Mouse (Mus musculus): ENCODE measurements around the gene Srrm1. TPM values are rescaled to one million over a fixed set of nuclear protein-coding genes. Genes with fewer than 3 reads are reported as not detected.
A peak's percentile ranks its signal among the peaks of the same experiment; 100 is the strongest.
"Not testable (repeated sequence)": the region's sequence is repeated elsewhere in the genome, so short reads cannot be mapped to it uniquely, and the experiment has no call there.

The Srrm1 gene
- total RNA-seq (2021): 100 to 1,000 TPM; 132 to 135 TPM

DNA sequence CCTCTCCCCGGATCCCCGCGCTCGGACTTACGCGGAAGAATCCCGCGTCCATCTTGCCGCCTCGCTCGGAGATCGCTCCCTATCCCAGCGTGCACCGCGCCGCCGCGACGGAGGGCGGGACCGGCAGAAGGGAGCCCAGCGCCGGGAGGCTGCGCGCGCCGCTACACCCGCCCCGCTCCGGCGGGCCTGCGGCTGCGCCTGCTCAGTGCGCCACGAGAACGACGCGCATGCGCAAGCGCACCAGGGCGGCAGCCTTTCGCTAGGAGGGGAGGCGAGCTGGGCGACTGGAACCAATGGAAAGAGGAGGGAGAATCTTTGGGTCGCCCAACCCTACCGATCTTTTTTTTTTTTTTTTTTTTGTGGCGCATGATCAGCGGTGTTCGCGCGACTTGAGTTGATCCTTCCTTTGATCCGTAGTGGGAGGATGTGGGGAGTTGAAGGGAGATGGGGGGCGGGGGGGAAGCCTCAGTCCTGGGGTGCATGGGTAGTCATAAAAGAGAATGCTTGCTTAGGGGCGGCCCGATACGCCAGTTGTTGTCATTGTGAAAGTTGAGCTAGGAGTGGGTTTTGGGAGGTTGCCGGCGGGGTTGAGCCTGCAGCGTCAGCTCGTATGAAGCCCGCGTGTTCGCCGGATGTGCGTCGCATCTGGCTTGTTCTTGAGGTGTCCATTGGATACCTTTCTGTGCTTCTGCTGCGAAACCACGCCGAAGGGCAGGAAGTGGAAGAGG lies at the start of gene Srrm1:
Srrm1 (minus strand) TSS at position 256 of the 728 bp plus-strand sequence.
- peak; percentile 99 for DNase-seq

DNA sequence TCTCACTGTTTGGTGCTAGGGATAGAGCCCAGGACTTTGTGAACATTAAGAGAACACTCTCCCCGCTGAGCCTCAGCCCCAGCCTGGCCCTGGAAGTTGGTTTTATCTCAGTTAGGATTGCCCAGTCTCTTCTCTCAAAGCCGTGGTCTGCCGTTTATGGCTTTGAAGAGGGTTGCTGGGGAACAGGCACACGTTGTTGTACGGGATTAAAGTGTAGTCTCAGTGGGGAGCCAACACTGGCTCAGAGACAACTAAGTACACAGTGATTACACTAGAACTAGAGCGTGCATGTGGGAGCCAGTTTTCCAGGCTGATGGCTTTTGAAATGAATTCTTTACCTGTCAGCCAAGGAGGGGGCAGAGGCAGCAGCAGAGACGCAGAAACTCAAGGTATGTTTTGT lies 48.8 kb upstream of the Srrm1 start:
- no peak for DNase-seq

DNA sequence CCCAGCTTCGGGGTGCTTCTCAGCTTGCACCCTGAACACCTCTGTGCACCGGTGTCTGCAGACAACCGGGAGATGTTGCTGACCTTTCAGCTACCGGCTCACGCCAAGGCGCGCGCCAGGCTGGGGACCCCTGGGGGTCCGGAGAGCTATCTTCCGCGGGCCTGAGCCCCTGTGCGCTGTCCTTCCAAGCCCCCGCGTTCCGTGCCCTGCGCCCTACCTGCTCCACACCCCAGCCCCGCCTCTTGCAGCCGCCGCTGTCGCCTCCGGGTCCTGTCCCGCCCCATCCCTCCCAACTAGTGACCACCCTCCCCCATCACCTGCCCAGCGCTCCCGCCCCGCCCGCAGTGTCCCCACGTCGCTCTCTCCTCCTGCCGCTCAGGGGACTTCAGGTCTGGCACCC lies 44.9 kb upstream of the Srrm1 start, which contains the start of gene Ncmap:
Ncmap (minus strand) TSS at position 237 of the 400 bp plus-strand sequence.
- no peak for DNase-seq

DNA sequence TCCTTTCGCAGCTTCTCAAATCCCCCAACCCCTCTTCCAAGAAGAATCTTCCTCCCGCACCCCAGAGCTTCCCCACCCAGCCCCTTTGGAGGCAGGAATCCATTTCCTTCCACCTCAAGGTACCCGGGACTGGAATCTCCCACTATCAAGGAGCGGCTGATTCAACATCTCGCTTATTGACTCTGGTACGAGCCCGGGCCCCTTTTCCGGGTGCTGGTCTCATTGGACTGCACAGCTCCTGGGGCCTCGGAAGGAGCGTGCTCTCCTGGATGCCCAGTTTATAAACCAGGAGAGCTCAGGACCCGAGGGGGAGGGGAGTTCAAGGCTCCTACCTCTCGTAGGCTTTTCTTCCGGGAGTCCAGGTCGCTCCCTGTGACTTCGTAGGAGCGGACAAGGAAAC lies 44.4 kb upstream of the Srrm1 start:
- no peak for DNase-seq

DNA sequence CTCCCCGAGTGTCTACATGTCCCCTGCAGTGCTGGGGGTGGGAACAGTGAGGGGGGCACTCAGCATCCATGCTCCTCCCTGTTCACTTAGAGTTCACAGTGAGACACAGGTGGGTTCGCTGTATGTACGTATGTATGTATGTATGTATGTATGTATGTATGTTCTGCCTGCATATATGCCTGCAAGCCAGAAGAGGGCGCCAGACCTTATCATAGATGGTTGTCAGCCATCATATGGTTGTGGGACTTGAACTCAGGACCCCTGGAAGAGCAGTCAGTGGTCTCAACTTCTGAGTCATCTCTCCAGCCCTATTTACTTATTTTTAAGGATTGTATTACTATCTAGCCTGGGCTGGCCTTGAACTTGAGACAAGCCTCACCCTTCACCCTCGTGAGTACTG lies 43.2 kb upstream of the Srrm1 start:
- no peak for DNase-seq

DNA sequence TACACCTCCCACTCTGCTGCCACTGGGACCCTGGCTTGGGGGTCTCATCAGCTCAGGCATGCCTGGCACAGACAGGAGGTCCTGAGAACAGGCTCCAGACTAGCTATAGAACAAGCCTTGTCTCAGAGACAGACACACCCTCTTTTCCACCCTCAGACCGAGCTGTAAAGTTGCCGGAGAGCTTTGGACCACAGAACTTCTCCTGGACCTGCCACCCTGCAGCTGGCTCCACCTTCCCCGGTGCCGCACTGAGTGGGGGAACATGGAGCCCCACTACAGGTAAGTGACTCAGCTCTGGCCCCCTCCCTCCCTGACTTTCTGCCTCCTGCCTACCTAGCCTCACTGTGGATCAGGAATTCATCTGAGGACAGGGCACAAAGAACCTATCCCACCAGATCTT lies 42.3 kb upstream of the Srrm1 start:
- DNase-seq: no peak

DNA sequence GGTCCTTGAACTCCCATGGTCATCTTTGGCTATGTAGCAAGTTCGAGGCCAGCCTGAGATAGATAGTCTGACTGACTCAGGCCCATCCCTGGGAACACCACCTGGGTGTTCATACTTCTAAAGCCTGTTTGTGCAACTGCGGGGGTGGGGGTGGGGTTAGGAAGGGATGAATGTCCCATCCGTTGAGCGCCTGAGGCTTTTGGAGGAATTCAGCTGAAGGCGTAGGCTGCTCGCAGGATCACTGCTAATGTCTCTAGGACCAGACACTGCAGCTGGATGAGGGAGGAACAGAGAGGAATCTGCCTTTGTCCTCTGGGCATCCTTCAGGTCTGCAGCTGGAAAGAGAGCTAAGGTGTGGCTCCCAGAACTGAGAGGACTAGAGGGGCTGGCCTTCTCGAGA lies 41.5 kb upstream of the Srrm1 start:
- no peak for DNase-seq

DNA sequence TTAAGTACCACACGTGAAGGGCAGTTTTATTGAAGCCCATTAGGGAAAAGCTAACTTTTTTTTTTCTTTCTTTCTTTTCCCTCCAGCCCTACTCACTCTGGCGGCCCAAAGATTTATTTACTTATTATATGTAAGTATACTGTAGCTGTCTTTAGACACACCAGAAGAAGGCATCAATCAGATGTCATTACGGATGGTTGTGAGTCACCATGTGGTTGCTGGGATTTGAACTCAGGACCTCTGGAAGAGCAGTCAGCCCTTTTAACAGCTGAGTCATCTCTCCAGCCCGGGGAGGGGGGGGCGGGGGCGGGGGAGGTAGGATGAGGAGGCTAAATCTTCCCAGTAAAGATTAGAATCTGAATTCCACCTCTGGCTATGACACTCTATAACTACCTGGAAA lies 40.3 kb upstream of the Srrm1 start:
- no peak for DNase-seq

DNA sequence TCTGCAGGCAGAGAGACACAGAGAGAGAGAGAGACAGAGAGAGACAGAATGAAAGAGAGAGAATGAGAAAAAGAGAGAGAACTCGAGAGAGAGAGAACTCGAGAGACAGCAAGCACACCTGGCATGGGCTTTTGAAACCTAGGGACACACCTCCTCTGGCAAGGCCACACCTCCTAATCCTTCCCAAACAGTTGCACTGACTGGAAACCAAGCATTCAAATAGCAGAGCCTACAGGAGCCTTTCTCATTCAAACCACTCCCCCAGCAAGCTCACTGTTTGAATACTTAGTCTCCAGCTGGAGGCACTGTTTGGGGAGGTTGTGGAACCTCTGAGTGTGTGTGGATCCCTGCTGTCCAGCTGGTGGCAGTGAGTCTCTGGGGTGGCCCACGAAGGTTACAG lies 39.7 kb upstream of the Srrm1 start:
- DNase-seq: no peak

DNA sequence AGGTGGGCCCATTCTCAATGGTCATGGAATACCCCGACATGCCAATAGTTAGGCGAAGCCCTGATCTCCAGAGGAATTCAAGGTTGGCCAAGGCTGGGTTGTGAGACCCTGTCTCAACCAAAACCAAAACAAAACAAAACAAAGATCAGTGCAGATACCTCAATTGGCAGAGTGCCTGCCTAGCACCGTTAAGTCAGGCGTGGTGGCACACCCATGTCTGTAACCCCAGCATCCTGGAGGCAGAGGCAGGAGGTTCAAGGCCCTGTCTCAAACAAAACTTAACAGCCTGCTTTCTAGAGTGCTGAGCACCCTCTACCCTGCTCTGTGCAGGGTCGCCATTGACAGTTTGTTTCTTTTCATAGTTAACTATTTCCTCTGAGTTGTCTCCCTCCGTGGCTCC lies 37.9 kb upstream of the Srrm1 start:
- DNase-seq: no peak

DNA sequence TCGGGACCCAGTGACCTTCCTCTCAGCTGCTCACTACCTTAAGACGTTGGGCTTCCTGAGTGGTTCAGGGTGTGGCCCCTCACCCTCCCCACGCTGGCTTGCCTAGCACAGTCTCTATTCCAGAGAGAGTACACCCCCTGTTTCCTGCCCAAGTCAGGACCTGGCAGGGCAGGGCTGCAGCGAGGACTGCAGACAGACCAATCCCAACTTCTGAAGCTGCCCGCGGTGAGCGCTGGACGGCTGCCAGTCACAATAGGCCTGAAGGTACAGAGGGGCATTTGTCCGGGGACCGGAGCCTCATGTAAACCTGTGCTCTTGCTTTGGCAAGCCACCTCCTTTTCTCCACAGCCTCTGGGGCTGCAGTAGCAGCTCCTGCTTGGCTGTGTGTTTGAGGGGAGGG lies 32.5 kb upstream of the Srrm1 start:
- peak; percentile 38 for DNase-seq

DNA sequence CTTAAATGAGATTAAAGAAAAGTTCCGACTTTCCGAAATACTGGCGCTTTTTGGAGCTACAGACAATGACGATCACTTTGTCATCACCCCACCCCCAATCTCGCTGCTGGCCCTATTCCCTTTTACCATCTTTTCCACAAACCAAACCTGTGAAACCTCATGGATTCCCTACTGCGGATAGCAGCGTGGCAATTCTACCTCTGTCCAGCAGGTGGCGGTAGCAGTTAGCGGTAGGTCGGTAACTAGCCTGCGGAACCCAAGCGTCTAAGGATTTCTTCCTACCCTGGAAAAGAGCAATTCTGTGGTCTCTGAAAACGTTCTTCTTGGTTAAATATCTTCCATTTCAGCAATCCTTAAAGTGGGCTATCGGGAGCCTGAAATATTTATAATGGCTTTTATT lies 29.2 kb upstream of the Srrm1 start:
- DNase-seq: peak; percentile 81

DNA sequence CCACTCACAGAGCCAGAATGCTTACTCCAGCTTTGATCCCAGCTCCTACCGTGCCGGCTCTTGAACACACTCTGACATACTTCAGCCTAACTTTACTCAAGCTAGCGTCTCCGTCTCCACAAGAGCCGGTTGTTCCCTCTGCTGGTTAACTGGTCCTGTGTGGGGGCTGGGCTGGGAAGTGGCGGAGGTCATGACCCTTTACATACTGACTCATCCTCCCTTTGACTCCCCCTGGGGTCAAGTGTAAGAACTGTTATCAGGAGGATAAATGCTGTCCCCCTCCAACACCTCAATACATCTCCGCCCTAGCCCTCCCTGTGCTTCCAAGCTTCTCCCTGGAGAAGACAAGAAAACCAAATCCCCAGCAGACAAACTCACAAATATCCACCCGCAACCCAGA lies 28.2 kb upstream of the Srrm1 start:
- DNase-seq: no peak

DNA sequence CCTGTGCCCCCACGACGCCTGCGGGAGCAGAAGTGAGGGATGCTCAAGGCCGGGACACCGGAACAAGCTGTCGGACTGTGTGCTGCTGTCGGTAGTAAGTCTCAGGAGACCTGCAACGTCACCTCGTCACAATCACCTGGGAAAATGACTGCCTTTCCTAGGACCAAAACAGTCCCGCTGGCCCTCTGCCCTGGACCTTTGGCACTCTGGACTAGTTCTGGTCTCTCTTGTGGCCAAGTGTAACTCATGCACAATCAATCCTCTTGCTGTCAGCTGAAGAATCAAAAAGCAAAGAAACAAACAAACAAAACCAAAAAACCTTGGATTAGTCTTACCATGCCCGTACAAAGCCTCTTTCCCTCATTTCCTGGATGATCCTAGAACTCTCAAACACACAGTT lies 24.1 kb upstream of the Srrm1 start:
- no peak for DNase-seq

DNA sequence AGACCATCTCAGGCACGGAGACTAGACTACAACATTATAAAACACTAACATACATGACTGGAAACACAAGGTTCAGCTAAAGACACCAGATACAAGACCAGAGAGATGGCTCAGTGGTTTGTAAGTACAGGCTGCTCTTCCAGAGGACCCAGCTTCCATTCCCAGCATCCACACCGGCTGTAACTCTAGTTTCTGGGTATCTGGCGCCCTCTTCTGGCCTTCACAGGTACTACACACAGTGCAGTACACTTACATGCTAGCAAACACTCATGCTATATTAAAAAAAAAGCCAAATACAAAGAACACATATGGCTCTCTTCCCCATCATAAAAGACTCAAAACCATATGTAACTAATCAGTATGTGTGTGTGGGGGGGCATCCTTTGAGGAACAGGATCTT lies 22.3 kb upstream of the Srrm1 start:
- DNase-seq: no peak

DNA sequence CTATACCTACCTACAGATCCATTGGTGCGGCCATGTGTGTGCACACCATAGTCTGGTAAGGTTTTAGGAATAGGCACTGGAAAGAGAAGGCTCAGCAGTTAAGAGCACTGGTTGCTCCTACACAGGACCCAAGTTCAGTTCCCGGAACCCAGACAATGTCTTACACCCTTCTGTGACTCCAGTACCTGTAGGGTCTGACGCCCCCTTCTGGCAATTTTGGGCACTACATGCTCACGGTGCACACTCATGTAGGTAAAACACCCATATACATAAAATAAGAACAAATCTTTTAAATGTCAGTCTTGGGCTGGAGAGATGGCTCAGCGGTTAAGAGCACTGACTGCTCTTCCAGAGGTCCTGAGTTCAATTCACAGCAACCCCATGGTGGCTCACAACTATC lies 20.2 kb upstream of the Srrm1 start:
- no peak for DNase-seq

DNA sequence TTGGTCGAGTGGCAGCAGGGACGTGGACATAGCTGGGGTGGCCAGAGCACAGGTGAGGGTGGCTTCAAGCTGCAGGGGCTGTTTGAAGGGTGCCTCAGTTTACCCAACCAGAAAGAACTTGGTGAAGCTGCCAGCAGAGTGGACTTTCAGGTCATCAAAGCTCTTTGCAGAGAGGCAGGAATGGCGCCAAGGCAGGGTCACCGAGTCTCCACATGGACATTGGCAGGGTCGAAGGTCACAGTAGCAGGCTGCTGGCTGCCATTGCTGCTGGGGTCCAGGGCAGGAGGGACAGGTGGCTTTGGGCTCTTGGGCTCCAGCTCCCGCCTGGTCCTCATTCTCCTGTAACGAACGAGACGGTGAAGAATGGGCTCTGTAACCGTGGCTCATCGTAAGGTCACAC lies 17.3 kb upstream of the Srrm1 start:
- DNase-seq: no peak

DNA sequence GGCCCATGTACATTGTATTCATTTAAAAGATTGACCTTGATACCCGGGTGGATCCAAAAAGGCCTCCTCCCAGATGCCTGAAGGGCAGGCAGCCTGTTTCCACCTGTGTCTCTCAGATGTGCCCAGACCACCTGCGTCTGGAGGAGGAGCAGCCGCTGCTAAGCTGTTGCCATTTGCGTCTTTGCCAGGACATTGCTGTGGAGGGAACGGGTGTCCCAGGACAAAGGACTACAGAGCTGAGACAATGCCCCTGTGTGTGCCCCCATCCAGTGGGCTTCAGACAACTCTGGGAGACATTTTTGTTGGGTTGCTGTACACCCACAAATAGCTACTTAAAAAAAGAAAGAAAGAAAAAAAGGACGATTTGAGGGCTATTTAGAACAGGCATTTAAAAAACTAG lies 9.7 kb upstream of the Srrm1 start:
- DNase-seq: no peak

DNA sequence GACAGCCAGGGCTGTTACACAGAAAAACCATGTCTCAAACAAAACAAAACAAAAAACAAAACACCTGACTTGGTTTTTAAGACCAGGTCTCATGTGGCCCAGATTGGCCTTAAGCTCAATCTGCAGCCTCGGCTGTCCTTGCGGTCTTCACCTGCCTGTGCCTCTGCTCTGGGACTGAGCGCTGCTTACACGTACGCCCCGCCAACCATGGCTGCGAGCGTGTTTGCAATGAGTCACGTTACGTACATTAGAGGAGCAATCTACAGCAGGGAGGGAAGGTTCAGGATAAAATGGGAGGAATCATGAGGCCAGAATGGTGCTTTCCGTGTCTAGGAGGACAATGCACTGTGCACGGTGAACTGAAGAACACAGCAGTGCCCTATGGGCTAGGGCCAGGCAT lies 8.6 kb upstream of the Srrm1 start:
- DNase-seq: no peak

DNA sequence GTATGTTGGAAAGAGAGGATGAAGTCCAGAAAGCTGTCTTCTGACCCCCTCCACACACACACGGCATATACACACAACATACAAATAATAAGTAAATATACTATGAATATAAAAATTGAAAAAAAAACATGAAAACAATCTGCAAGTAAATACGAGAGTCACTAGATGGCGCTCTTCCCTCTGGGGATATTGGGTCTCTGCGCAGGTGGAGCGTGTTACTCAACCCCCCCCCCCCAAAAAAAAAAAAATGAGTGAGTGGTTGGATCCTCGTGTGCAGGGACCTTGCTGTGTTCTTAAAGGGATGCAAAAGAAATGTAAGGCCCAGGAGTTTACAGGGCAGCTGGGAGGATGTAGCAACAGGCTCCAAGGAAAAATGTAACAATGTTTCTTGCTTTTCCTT lies 5.6 kb upstream of the Srrm1 start:
- peak; percentile 25 for DNase-seq

DNA sequence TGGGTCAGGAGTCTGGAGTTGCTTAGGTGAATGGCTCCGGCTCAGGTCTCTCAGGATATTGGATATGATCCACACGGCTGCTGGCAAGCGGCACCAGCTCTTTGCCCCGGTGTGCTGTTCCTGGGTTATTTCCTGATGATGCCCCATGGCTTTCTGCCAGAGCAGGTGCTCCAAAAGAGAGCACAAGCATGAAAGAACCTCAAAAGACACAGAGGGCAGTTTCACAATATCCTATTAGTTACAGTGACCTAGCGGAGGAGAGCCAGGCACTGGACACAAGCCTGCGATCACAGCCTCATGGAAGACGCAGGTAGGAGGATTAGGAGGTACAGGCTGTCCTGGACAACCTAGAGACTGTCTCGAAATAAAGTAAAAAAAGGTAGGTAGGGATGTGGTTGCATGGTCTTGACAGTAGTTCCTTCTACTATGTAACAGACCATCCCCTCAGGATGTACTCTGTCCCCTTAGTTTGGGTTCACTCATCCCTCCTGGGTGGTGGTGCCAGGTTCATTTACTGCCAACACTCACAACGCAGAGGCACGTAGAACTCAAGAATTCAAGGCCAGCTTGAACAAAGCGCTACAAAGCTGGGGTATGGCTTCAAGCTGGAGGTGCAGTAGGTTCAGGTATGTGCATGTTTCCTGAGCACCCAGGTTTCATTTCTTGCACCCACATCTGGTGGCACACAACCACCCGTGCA lies 4.2 kb upstream of the Srrm1 start:
- no peak for DNase-seq

DNA sequence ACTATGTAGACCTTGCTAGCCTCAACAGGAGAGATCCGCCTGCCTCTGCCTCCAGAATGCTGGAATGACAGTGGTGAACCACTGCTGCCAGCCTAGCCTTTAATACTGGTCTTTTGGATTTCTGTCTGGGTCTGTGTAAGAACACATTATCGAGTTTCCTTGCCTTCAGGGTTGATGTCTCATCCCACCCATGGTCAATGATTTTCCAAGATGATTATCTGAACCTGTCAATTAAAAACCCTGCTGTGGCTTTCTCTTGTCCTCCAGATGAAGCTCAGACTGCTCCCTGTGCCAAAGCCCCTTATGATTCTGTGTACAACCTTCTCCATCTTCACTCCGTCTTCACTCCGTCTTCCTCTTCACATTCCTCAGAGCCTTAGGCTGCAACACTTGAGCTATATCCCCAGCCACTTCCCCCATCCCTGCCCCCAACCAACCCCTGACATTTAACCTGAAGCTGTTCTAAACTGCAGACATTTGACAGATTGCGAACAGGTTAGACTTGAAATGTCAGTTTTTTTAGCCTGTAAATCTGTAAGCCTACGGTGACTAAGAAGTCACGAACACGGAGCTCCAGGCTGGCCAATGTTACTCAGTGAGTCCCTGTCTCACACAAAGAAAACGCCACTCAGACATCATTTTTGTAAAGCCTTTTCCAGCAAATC lies 2.9 kb upstream of the Srrm1 start:
- DNase-seq: no peak

DNA sequence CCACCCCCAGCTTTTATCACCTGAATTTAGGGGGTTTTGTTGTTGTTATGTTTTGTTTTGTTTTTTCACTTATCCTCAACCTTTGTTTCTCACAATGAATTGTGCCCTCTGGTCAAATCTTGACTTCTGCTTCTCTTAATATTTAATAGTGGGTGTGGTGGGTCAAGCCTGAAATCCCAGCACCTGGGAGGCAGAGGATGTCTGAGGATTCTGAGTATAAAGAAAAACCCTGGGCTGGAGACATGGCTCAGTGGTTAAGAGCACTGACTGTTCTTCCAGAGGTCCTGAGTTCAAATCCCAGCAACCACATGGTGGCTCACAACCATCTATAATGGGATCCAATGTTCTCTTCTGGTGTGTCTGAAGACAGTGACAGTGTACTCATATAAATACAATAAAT lies 1.6 kb upstream of the Srrm1 start:
- DNase-seq: not testable (repeated sequence)

All from heart, postnatal 4 days (tissue).